Mouse (Mus musculus): ENCODE measurements around the gene Slc17a3. TPM values are rescaled to one million over a fixed set of nuclear protein-coding genes. Genes with fewer than 3 reads are reported as not detected.

The Slc17a3 gene
- polyA plus RNA-seq, 2 experiments from 2014 or later, result not detected

- no peak for ATAC-seq
Observed at GRCm38 (mm10) chr13:23879106-23879505, 39.9 kb downstream of the Slc17a3 start.

- ATAC-seq, result no peak
Observed at GRCm38 (mm10) chr13:23879636-23880035, 40.4 kb downstream of the Slc17a3 start.

DNA sequence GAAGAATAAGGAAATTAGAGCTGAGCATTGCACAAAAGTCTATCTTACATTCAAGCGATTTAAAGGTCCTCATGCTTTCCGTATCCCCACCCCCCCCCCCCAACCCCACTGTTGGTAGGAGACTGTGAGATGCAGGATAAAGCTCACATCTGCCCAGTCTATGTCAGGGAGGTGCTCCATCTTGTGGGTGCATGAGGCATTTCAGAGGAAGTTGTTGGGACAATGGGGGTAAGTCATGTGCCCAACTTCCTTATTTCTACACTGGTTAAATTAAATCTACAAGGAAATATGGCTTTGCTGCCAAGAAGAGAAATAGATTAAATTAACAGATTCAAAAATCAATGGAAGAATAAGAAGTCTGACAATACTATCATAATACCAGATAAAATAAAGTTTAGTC is 46.3 kb downstream of the Slc17a3 start:
- ATAC-seq, result no peak

GRCm38 (mm10) chr13:23887026-23887725 is 47.9 kb downstream of the Slc17a3 start:
- ATAC-seq, result no peak

GRCm38 (mm10) chr13:23889011-23889605 is 49.9 kb downstream of the Slc17a3 start:
- ATAC-seq, result no peak

- ATAC-seq, result no peak
Observed at GRCm38 (mm10) chr13:23892592-23893268, 53.5 kb downstream of the Slc17a3 start.

DNA sequence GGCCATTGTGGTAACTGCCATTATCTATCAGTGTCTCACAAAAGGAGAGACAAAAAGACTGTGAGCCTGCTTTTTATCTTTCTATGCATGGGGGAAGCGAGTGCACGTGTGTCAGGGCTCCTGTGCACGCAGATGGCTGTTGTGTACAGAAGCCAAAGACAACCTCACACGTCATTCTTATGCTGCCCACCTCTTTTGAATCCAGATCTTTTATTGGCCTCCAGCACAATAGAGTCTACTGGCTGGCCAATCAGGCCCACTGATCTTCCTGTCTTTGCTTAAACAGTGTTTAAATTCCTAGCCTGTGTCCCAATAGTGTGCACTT is 54.0 kb downstream of the Slc17a3 start:
- ATAC-seq, result no peak

- ATAC-seq, result no peak
Observed at GRCm38 (mm10) chr13:23898242-23898641, 59.0 kb downstream of the Slc17a3 start.

DNA sequence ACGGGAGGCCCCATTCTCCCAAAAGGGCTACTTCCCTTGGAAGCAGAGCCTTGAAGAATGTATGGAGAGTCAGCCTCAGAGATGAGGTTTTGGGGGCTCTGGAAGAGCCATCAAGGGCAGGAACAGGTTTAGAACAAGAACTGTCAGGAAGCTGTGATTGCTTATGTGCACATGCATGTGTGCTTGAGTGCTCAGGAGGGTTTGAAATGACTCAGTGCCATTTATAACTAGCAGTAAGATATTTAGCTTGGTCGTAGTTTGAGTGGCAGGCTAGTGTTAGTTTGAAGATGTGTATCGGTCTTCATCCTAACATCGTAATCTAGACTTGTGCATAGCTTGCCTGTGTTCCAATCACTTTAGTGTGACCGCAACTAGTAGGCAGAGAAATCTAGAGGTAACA is 67.7 kb downstream of the Slc17a3 start:
- ATAC-seq, result no peak

DNA sequence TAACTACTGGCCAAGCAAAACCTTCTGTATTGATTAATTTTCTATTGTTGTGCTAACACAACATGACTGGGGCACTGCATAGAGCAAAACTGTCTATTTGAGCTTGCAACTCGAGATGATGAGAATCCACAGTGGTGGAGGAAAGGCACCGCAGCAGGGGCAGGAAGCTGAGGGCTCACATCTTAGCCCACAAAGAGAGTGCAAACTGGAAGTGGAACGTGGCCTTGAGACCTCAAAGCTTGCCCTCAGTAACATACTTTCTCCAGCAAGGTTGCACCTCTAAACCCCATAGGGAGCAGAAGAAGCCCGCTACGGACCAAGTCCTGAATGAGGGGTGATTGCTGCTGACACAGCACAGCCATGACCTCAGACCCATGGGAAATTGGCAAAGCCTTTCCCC is 70.9 kb downstream of the Slc17a3 start:
- ATAC-seq, result no peak

Other genes starting within 250 kb of the Slc17a3 start
- 1 to 10 TPM; 1.5 to 1.7 TPM for gene Hist1h2be, start 218.3 kb upstream of the Slc17a3 start, polyA plus RNA-seq (2017; shearing (Covaris generic))
- 10 to 100 TPM; 11.9 to 13.5 TPM for gene Hist1h1e, start 216.9 kb upstream of the Slc17a3 start, polyA plus RNA-seq (2017; shearing (Covaris generic))
- gene Hist1h2ac, start 155.5 kb upstream of the Slc17a3 start, polyA plus RNA-seq (2017; shearing (Covaris generic)), result under 1 TPM in 1 of 2 experiments, not detected in 1; 0.28 TPM
- gene Hist1h2bc, start 155.2 kb upstream of the Slc17a3 start, polyA plus RNA-seq (2017; shearing (Covaris generic)), result 1 to 10 TPM in 1 of 2 experiments, under 1 TPM in 1; 0.85 to 5.4 TPM
- not detected for gene Hist1h1t, start 143.6 kb upstream of the Slc17a3 start, polyA plus RNA-seq (2017; shearing (Covaris generic))
- gene Hist1h4c, start 141.0 kb upstream of the Slc17a3 start, polyA plus RNA-seq (2017; shearing (Covaris generic)), result 1 to 10 TPM in 1 of 2 experiments, under 1 TPM in 1; 0.57 to 7.4 TPM
- gene Hfe, start 128.6 kb upstream of the Slc17a3 start, polyA plus RNA-seq (2017; shearing (Covaris generic)), result under 1 TPM in 1 of 2 experiments, not detected in 1; 0.80 TPM
- gene Hist1h1c, start 100.6 kb upstream of the Slc17a3 start, polyA plus RNA-seq (2017; shearing (Covaris generic)), result 10 to 100 TPM in 1 of 2 experiments, 1 to 10 TPM in 1; 5.3 to 15.2 TPM
- gene Hist1h3c, start 93.8 kb upstream of the Slc17a3 start, polyA plus RNA-seq (2017; shearing (Covaris generic)), result 1 to 10 TPM in 1 of 2 experiments, not detected in 1; 2.4 TPM
- gene Hist1h2bb, start 92.7 kb upstream of the Slc17a3 start, polyA plus RNA-seq (2017; shearing (Covaris generic)), result under 1 TPM in 1 of 2 experiments, not detected in 1; 0.73 TPM
- 1 to 10 TPM; 9.5 to 10.0 TPM for gene Hist1h2ab, start 88.3 kb upstream of the Slc17a3 start, polyA plus RNA-seq (2017; shearing (Covaris generic))
- gene Hist1h3b, start 87.2 kb upstream of the Slc17a3 start, polyA plus RNA-seq (2017; shearing (Covaris generic)), result not detected
- gene Hist1h4b, start 82.4 kb upstream of the Slc17a3 start, polyA plus RNA-seq (2017; shearing (Covaris generic)), result 1 to 10 TPM in 1 of 2 experiments, not detected in 1; 2.8 TPM
- 1 to 10 TPM in 1 of 2 experiments, not detected in 1; 3.1 TPM for gene Hist1h4a, start 78.2 kb upstream of the Slc17a3 start, polyA plus RNA-seq (2017; shearing (Covaris generic))
- 1 to 10 TPM in 1 of 2 experiments, under 1 TPM in 1; 0.73 to 1.7 TPM for gene Hist1h3a, start 77.0 kb upstream of the Slc17a3 start, polyA plus RNA-seq (2017; shearing (Covaris generic))
- gene Hist1h1a, start 75.8 kb upstream of the Slc17a3 start, polyA plus RNA-seq (2017; shearing (Covaris generic)), result 1 to 10 TPM; 5.1 to 7.8 TPM
- not detected for gene Trim38, start 69.5 kb upstream of the Slc17a3 start, polyA plus RNA-seq (2017; shearing (Covaris generic))
- gene Slc17a2, start 32.4 kb upstream of the Slc17a3 start, polyA plus RNA-seq (2017; shearing (Covaris generic)), result not detected
- not detected for gene Slc17a1, start 28.3 kb downstream of the Slc17a3 start, polyA plus RNA-seq (2017; shearing (Covaris generic))
- not detected for gene Slc17a4, start 75.6 kb downstream of the Slc17a3 start, polyA plus RNA-seq (2017; shearing (Covaris generic))
- gene Hist1h2ba, start 94.7 kb downstream of the Slc17a3 start, polyA plus RNA-seq (2017; shearing (Covaris generic)), result not detected
- not detected for gene Hist1h2aa, start 95.0 kb downstream of the Slc17a3 start, polyA plus RNA-seq (2017; shearing (Covaris generic))
- not detected for gene Scgn, start 151.8 kb downstream of the Slc17a3 start, polyA plus RNA-seq (2017; shearing (Covaris generic))